8 mouse cellular contexts compared by ENCODE assay signal in genomic region chr16:11909035-11909591, GRCm38 (mm10). TPM values are rescaled to one million over a fixed set of nuclear protein-coding genes. Genes with fewer than 3 reads are reported as not detected.
DNase-seq lines count a peak whose midpoint lies in the region; ATAC-seq lines count a peak whose summit lies in the region.

Cpped1 (minus strand) TSS chr16:11909445.

- H3K4me1 ChIP-seq in hindbrain, embryonic 15.5 days (replicated peaks), result peaks cover 13% of the 10 kb centered on the region

- no peaks in the 10 kb centered on the region for H3K36me3 ChIP-seq in hindbrain, embryonic 15.5 days
- no peaks in the 10 kb centered on the region for H3K36me3 ChIP-seq in macrophage (ENCODE audit: inconsistent target)

- peak; percentile 96 for ATAC-seq in hindbrain, embryonic 15.5 days (ENCODE audit: low FRiP score, low read depth)

- DNase-seq in T-cell, adult 2 months (ENCODE audit: low spot score), result peak; percentile 87
- DNase-seq in cerebellum, postnatal 36 days, result peak; percentile 90 to 93
- DNase-seq in frontal cortex, postnatal 36 days (ENCODE audit: low spot score in 2 of 2), result peak; percentile 91
- DNase-seq in left cerebral cortex, adult 18-20 months (ENCODE audit: low spot score in 2 of 2), result peak; percentile 81 to 85
- peak; percentile 88 for DNase-seq in right cerebral cortex, adult 18-20 months
- peak; percentile 51 for DNase-seq in urinary bladder, postnatal 10 days (ENCODE audit: low spot score)

- peak within 1 kb of the TSS; percentile 81 for H3K27ac ChIP-seq in hindbrain, embryonic 15.5 days (replicated peaks)
- H3K27ac ChIP-seq in macrophage, result peak within 1 kb of the TSS; percentile 75

- peaks cover 49% of the 10 kb centered on the region for H3K79me2 ChIP-seq in macrophage (ENCODE audit: inconsistent target)

- peak within 1 kb of the TSS; percentile 46 for H3K4me3 ChIP-seq in hindbrain, embryonic 15.5 days
- H3K4me3 ChIP-seq in macrophage (ENCODE audit: inconsistent target), result peak within 1 kb of the TSS; percentile 84

- WGBS in hindbrain, embryonic 15.5 days, result 0% methylated on average over 32 of the region's 32 CpGs
- 1% methylated on average over 32 of the region's 32 CpGs for WGBS in macrophage (ENCODE audit: missing documents)

- H3K9ac ChIP-seq in hindbrain, embryonic 15.5 days, result peak within 1 kb of the TSS; percentile 51

- no peaks in the 10 kb centered on the region for H3K27me3 ChIP-seq in hindbrain, embryonic 15.5 days

- no peaks in the 10 kb centered on the region for H3K9me3 ChIP-seq in hindbrain, embryonic 15.5 days

- peak within 1 kb of the TSS; percentile 65 for H3K4me2 ChIP-seq in hindbrain, embryonic 15.5 days

RNA-seq across cellular contexts. Expression of gene Cpped1, which starts in this region (rescaled TPM):
- polyA plus RNA-seq in hindbrain, embryonic 15.5 days (2015; fragmentation: Nextera tagmentation; extraction: Ambion mirVana), result 13.8 and 16.6 TPM in 2 replicates
- 10 to 100 TPM; 37.1 to 37.8 TPM for total RNA-seq in left cerebral cortex, adult 18-20 months (2021)
- 10 to 100 TPM in 21 of 26 experiments, 1 to 10 TPM in 5; 5.0 to 63.1 (median 35.7) TPM for total RNA-seq in macrophage (2018; cell fraction: chromatin; rRNA removed)
- 10 to 100 TPM; 16.5 to 32.9 (median 27.0) TPM for total RNA-seq in macrophage (2018; cell fraction: cytosol; rRNA removed)
- total RNA-seq in macrophage (2018; cell fraction: nucleus; rRNA removed), result 10 to 100 TPM in 22 of 26 experiments, 1 to 10 TPM in 4; 7.9 to 51.1 (median 28.1) TPM
- polyA plus RNA-seq in macrophage (2018), result 22.1 to 40.9 TPM (median 22.9 TPM) in 3 replicates

Comparison
In these comparisons a context has a peak if more than half of its experiments do, and no peak if none do; other contexts are left out.
1. Peak in every context shown above with its lines: DNase-seq, ATAC-seq, H3K4me3 ChIP-seq and H3K27ac ChIP-seq.